Mouse (Mus musculus) lung, embryonic 15.5 days (tissue): ENCODE data around the gene Agbl1. TPM values are rescaled to one million over a fixed set of nuclear protein-coding genes. Genes with fewer than 3 reads are reported as not detected.
"Not testable (repeated sequence)": the region's sequence is repeated elsewhere in the genome, so short reads cannot be mapped to it uniquely, and the experiment has no call there.

Experiments
- ATAC-seq: fragments of 200-750 bp; cut with Nextera tagmentation; 2 replicates; pipeline ENCODE4 v1.8.0; 2017; ENCODE audit warnings: moderate number of reproducible peaks, borderline replicate concordance; ENCODE audit not compliant: low FRiP score, low TSS enrichment; ENCODE audit errors: extremely low read depth
- H3K27ac ChIP-seq: fragments of 300-500 bp; sonication (generic); 2 replicates; pipeline ENCODE4 v1.5.1; 2015; ENCODE audit warnings: moderate library complexity, mild to moderate bottlenecking, inconsistent platforms
- H3K27me3 ChIP-seq: fragments of 300-500 bp; sonication (generic); 2 replicates; pipeline ENCODE4 v1.6.1; 2015; ENCODE audit warnings: inconsistent platforms
- H3K36me3 ChIP-seq: fragments of 300-500 bp; sonication (generic); 2 replicates; pipeline ENCODE4 v1.6.1; 2015; ENCODE audit warnings: inconsistent platforms
- H3K4me1 ChIP-seq: fragments of 300-500 bp; sonication (generic); 2 replicates; pipeline ENCODE4 v1.6.1; 2015; ENCODE audit warnings: inconsistent platforms
- H3K4me2 ChIP-seq: fragments of 300-500 bp; sonication (generic); 2 replicates; pipeline ENCODE4 v1.6.1; 2015; ENCODE audit warnings: inconsistent platforms, mild to moderate bottlenecking, moderate library complexity
- H3K4me3 ChIP-seq: fragments of 300-500 bp; sonication (generic); 2 replicates; pipeline ENCODE4 v1.5.1; 2015; ENCODE audit warnings: mild to moderate bottlenecking, inconsistent platforms
- H3K9ac ChIP-seq: fragments of 300-500 bp; sonication (generic); 2 replicates; pipeline ENCODE4 v1.6.1; 2015; ENCODE audit warnings: inconsistent platforms
- H3K9me3 ChIP-seq: fragments of 300-500 bp; sonication (generic); 2 replicates; pipeline ENCODE4 v1.6.1; 2016; ENCODE audit warnings: inconsistent platforms
- WGBS: fragments of 180-500 bp; shearing (Covaris S2); methylation state at CpG from one replicate; pipeline ENCODE4 v1.1.7; 2015; 5-methylcytosine and 5-hydroxymethylcytosine counted together
- polyA plus RNA-seq: library from polyadenylated mRNA; unstranded; fragments of >200 nt; fragmentation: Nextera tagmentation; extraction: Ambion mirVana; gene quantifications from 2 replicates; pipeline ENCODE4 v1.2.1, GENCODE M21; 2015

The Agbl1 gene
- polyA plus RNA-seq, 1 experiment from 2014 or later = 0.05 TPM

GRCm38 (mm10) chr7:76650984-76651383 lies 421.3 kb downstream of the Agbl1 start:
- H3K4me1 ChIP-seq = peaks cover 8% of the 10 kb centered on the region; the same call in 1 of the 2 replicates
- no peaks in the 10 kb centered on the region for H3K36me3 ChIP-seq
- peak; percentile 95; the same call in 1 of the 2 replicates for ATAC-seq
- no peak overlapping the region for H3K4me2 ChIP-seq
- H3K9ac ChIP-seq = no peak overlapping the region
- no peaks in the 10 kb centered on the region for H3K27me3 ChIP-seq
- no peaks in the 10 kb centered on the region for H3K9me3 ChIP-seq
- 34% methylated on average over 4 of the region's 4 CpGs for WGBS
- H3K27ac ChIP-seq = no peak overlapping the region; the same call in 1 of the 2 replicates
- no peak overlapping the region for H3K4me3 ChIP-seq

DNA sequence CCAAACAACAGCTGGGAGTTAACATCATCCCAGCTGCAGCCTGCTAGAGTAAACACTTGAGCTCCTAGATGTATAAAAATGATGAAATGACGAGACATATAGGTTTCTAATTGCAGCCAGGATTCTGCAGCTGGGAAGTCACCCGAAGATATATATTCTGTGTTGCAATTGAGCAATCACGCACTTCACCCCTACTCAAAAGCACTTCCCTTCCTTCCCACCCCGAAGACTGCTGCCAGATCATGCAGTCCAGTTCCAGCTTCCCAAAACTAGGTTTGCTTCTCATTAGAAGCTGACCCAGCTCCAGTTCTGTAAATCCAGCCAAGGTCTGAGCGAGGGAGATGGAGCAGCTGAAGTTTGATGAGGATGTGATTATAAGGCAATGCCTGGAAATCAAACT lies 431.4 kb downstream of the Agbl1 start:
- Histone ChIP-seq H3K4me2 (no peak overlapping the region), H3K9me3 (no peaks in the 10 kb centered on the region), H3K27ac (peak overlapping the region; percentile 56), H3K27me3 (no peaks in the 10 kb centered on the region), H3K36me3 (no peaks in the 10 kb centered on the region), H3K4me1 (peaks cover 3% of the 10 kb centered on the region; the same call in 1 of the 2 replicates), H3K9ac (no peak overlapping the region), H3K4me3 (no peak overlapping the region)
- peak; percentile 93 for ATAC-seq
- 30% methylated on average over 5 of the region's 5 CpGs for WGBS

DNA sequence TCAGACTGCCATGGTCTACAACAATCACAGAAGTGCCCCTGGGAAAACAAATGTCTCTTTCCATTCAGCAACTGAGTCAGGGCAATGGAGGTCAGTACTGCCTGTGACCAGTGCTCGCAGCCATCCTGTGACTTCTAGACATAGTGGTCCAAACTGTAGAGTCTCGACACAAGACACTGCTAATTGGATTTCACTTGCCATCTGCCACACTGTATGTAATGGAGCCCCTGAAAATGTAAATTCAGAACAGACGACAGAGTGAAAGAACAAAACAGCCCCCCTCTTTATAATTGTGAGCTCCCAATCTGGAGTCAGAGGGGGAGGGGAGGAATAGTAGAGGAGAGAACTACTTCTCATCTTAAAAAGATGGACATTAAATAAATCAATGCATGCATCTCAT lies 445.2 kb downstream of the Agbl1 start:
- ATAC-seq = no peak

GRCm38 (mm10) chr7:76701224-76701623 lies 471.5 kb downstream of the Agbl1 start:
- H3K4me3 ChIP-seq = no peak overlapping the region
- H3K9ac ChIP-seq = no peak overlapping the region
- no peaks in the 10 kb centered on the region for H3K4me1 ChIP-seq
- no peaks in the 10 kb centered on the region for H3K9me3 ChIP-seq
- H3K4me2 ChIP-seq = no peak overlapping the region
- H3K27ac ChIP-seq = no peak overlapping the region
- no peak for ATAC-seq
- 47% methylated on average over 1 of the region's 1 CpGs for WGBS
- no peaks in the 10 kb centered on the region for H3K27me3 ChIP-seq
- no peaks in the 10 kb centered on the region for H3K36me3 ChIP-seq

More for the DNA sequence above, 445.2 kb downstream of the Agbl1 start:
- H3K9ac ChIP-seq = no peak overlapping the region
- no peaks in the 10 kb centered on the region for H3K4me1 ChIP-seq
- WGBS = 76% methylated on average over 3 of the region's 3 CpGs
- no peak overlapping the region for H3K27ac ChIP-seq
- no peak overlapping the region for H3K4me2 ChIP-seq
- no peaks in the 10 kb centered on the region for H3K9me3 ChIP-seq
- no peaks in the 10 kb centered on the region for H3K27me3 ChIP-seq
- H3K36me3 ChIP-seq = no peaks in the 10 kb centered on the region
- no peak overlapping the region for H3K4me3 ChIP-seq

DNA sequence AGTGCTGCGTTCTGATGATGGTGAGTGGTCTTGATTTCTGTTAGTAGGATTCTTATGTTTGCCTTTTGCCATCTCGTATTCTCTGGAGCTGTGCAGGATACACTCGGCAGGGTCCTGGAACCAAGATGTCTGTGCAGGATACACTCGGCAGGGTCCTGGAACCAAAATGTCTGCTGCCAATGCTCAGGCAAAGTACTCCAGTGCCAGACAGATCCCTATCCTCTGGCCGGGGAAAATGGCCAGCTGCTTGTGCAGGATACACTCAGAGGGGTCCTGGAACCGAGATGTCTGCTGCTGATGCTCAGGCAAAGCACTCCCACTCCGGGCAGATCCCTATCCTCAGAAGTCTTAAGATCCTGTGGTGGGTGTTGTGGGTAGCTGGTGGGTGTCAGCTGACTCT lies 502.5 kb downstream of the Agbl1 start:
- H3K27me3 ChIP-seq, H3K4me1 ChIP-seq, H3K9me3 ChIP-seq, H3K36me3 ChIP-seq, H3K9ac ChIP-seq, H3K4me2 ChIP-seq, ATAC-seq, H3K4me3 ChIP-seq, H3K27ac ChIP-seq: not testable (repeated sequence)
- WGBS = 88% methylated on average over 7 of the region's 7 CpGs

DNA sequence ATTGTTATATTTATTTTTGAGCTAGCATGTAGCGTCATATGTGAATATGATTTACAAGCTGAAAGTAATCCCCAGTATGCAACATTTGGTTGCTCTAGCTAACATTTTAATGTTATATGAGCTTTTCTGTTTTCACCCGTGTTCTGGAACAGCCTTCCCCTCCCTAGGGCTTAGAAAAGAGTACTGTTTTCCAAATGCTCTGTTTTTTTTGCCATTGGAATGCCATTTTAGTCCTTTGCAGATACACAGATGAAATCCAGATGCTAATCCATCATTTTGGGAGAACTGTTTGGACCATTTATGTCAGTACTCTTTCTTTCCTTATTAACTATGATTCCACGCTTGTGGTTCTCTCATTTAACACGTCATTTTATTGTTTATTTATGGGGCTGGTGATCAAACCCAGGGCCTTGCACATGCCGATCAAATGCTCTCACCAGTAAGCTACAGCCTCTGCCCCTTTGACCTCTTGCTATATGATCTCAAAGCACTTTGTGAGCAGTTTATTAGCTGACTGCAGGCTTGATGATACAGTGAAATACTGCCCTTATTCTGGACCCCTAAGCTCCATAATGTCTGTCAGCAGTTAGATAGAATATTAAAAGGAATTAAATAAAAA lies 547.7 kb downstream of the Agbl1 start:
- no peak overlapping the region for H3K27ac ChIP-seq
- H3K4me3 ChIP-seq = no peak overlapping the region
- WGBS = 23% methylated on average over 5 of the region's 5 CpGs

GRCm38 (mm10) chr7:76780446-76780845 lies 550.8 kb downstream of the Agbl1 start:
- no peak for ATAC-seq
- Histone ChIP-seq H3K4me3 (no peak overlapping the region), H3K36me3 (no peaks in the 10 kb centered on the region), H3K4me2 (no peak overlapping the region), H3K27me3 (no peaks in the 10 kb centered on the region), H3K4me1 (no peaks in the 10 kb centered on the region), H3K9ac (no peak overlapping the region), H3K9me3 (no peaks in the 10 kb centered on the region), H3K27ac (no peak overlapping the region)
- 61% methylated on average over 4 of the region's 4 CpGs for WGBS

More for the DNA sequence above, 547.7 kb downstream of the Agbl1 start:
- Histone ChIP-seq H3K4me2 (no peak overlapping the region), H3K9me3 (no peaks in the 10 kb centered on the region), H3K36me3 (no peaks in the 10 kb centered on the region), H3K4me1 (no peaks in the 10 kb centered on the region), H3K27me3 (no peaks in the 10 kb centered on the region), H3K9ac (no peak overlapping the region)
- ATAC-seq = peak; percentile 69; the same call in 1 of the 2 replicates

DNA sequence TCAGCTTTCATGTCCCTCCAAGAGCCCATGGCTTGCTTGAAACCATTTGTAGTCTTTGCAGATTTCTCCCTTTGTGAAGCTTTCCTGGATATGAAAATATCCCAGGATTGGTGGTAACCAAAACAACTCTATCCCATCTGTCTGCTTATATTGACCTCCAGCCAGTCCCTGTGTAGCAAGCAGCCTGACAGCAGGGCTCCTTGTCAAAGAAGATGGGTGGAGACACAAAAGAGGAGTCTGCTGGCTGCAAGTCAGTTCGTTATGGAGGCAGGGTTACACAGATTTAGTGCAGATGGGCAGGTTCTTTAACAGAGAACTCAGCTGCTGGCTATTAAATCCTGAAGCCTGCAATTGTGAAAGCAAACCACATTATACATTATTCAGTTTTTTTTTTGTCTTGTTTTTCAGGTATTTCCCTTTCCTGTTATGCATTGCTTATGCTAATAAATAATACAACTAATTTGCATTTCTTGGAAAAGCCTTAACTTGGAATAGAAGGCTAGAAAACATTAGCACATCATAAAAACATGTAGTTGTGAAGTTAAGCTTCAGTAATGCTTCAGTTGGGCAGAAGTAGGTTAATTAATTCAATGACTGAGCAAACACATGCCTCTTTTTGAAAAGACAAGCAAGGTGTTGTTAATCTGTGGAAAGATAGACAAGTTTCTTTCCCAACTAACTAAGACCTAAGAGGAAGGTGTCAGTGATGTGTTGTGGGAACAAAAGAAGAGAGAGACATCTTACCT lies 559.0 kb downstream of the Agbl1 start:
- no peak for ATAC-seq
- Histone ChIP-seq H3K9ac (no peak overlapping the region), H3K4me3 (no peak overlapping the region), H3K27ac (no peak overlapping the region), H3K4me1 (no peaks in the 10 kb centered on the region), H3K4me2 (no peak overlapping the region), H3K27me3 (no peaks in the 10 kb centered on the region), H3K36me3 (no peaks in the 10 kb centered on the region), H3K9me3 (no peaks in the 10 kb centered on the region)
- 11% methylated on average over 1 of the region's 1 CpGs for WGBS

DNA sequence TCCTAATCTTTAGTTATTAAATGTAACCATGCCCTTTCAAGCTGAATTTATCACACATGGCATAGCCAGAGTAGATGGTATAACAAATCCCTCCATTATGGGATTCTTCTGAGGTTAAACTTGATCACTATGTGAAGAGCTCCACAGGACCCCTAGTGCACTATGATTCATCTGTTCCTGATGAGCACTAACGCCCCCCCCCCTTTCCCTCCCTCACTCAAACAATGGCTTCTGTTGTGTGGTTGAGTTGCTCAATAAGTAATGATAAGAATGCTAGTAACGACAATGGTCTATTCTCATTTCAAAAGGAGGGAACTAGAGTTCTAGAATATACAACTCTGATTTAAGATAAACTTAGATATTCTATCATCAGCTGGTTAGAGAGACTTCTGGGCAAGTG lies 560.4 kb downstream of the Agbl1 start:
- Histone ChIP-seq H3K4me3 (no peak overlapping the region), H3K27ac (no peak overlapping the region), H3K9ac (no peak overlapping the region), H3K27me3 (no peaks in the 10 kb centered on the region), H3K4me2 (no peak overlapping the region), H3K4me1 (no peaks in the 10 kb centered on the region), H3K9me3 (no peaks in the 10 kb centered on the region), H3K36me3 (no peaks in the 10 kb centered on the region)
- 41% methylated on average over 2 of the region's 2 CpGs for WGBS
- no peak for ATAC-seq

GRCm38 (mm10) chr7:76791247-76791646 lies 561.6 kb downstream of the Agbl1 start:
- no peak for ATAC-seq
- H3K9me3 ChIP-seq = no peaks in the 10 kb centered on the region
- H3K36me3 ChIP-seq = no peaks in the 10 kb centered on the region
- H3K27me3 ChIP-seq = no peaks in the 10 kb centered on the region
- H3K4me3 ChIP-seq = no peak overlapping the region
- WGBS = 66% methylated on average over 4 of the region's 4 CpGs
- H3K9ac ChIP-seq = no peak overlapping the region
- H3K4me1 ChIP-seq = no peaks in the 10 kb centered on the region; the same call in 1 of the 2 replicates
- no peak overlapping the region for H3K27ac ChIP-seq
- no peak overlapping the region for H3K4me2 ChIP-seq

- no peak overlapping the region for H3K4me3 ChIP-seq
- ATAC-seq = no peak
- H3K4me2 ChIP-seq = no peak overlapping the region
- no peaks in the 10 kb centered on the region for H3K27me3 ChIP-seq
- 24% methylated on average over 3 of the region's 3 CpGs for WGBS
- H3K4me1 ChIP-seq = no peaks in the 10 kb centered on the region
- no peaks in the 10 kb centered on the region for H3K36me3 ChIP-seq
- H3K9ac ChIP-seq = no peak overlapping the region
- no peak overlapping the region for H3K27ac ChIP-seq
- no peaks in the 10 kb centered on the region for H3K9me3 ChIP-seq
Measured at GRCm38 (mm10) chr7:76810003-76810402, 580.3 kb downstream of the Agbl1 start.

- no peaks in the 10 kb centered on the region for H3K4me1 ChIP-seq
- H3K4me2 ChIP-seq = no peak overlapping the region
- H3K36me3 ChIP-seq = no peaks in the 10 kb centered on the region
- no peak for ATAC-seq
- H3K4me3 ChIP-seq = no peak overlapping the region
- WGBS = 73% methylated on average over 2 of the region's 2 CpGs
- no peak overlapping the region for H3K27ac ChIP-seq
- H3K9ac ChIP-seq = no peak overlapping the region
- no peaks in the 10 kb centered on the region for H3K9me3 ChIP-seq
- no peaks in the 10 kb centered on the region for H3K27me3 ChIP-seq
Measured at GRCm38 (mm10) chr7:76820571-76820970, 590.9 kb downstream of the Agbl1 start.
